Mouse (Mus musculus): Measurements from ENCODE around the gene Timm8a1. TPM values are rescaled to one million over a fixed set of nuclear protein-coding genes. Genes with fewer than 3 reads are reported as not detected.

The Timm8a1 gene
- 83.6 and 105 TPM in 2 replicates for polyA plus RNA-seq (2016; fragmentation: Nextera tagmentation; extraction: Ambion mirVana)

GRCm38 (mm10) chrX:134541145-134541954 lies at the start of gene Timm8a1:
Gene Timm8a1 (minus strand): TSS chrX:134541865.
- H3K4me3 ChIP-seq, result peak within 1 kb of the TSS; percentile 69
- no peaks in the 10 kb centered on the region; the same call in 1 of the 2 replicates for H3K27me3 ChIP-seq (ENCODE audit: low read depth, poor library complexity, severe bottlenecking)
- DNase-seq (ENCODE audit: low spot score), result peak; percentile 80
- no peaks in the 10 kb centered on the region for H3K9me3 ChIP-seq (replicated peaks)
- WGBS, result 19% methylated on average over 56 of the region's 61 CpGs
- peak within 1 kb of the TSS; percentile 91 for H3K27ac ChIP-seq (replicated peaks)
- no peaks in the 10 kb centered on the region for H3K4me1 ChIP-seq
- peaks cover 8% of the 10 kb centered on the region; the same call in 1 of the 2 replicates for H3K36me3 ChIP-seq

GRCm38 (mm10) chrX:134589836-134590235 lies 48.2 kb upstream of the Timm8a1 start:
- WGBS, result 76% methylated on average over 5 of the region's 5 CpGs

GRCm38 (mm10) chrX:134588997-134589396 lies 47.3 kb upstream of the Timm8a1 start:
- no peak overlapping the region for H3K27ac ChIP-seq (replicated peaks)
- H3K9me3 ChIP-seq (replicated peaks), result no peaks in the 10 kb centered on the region
- H3K4me1 ChIP-seq, result peaks cover 14% of the 10 kb centered on the region
- DNase-seq (ENCODE audit: low spot score), result no peak
- peaks cover 8% of the 10 kb centered on the region; the same call in 1 of the 2 replicates for H3K27me3 ChIP-seq (ENCODE audit: low read depth, poor library complexity, severe bottlenecking)
- 89% methylated on average over 3 of the region's 3 CpGs for WGBS
- H3K4me3 ChIP-seq, result no peak overlapping the region
- peaks cover 43% of the 10 kb centered on the region for H3K36me3 ChIP-seq

More at GRCm38 (mm10) chrX:134589836-134590235, 48.2 kb upstream of the Timm8a1 start:
- Histone ChIP-seq H3K27me3 (ENCODE audit: low read depth, poor library complexity, severe bottlenecking) (peaks cover 8% of the 10 kb centered on the region; the same call in 1 of the 2 replicates), H3K4me3 (no peak overlapping the region), H3K4me1 (peaks cover 13% of the 10 kb centered on the region), H3K9me3 (replicated peaks) (no peaks in the 10 kb centered on the region), H3K36me3 (peaks cover 43% of the 10 kb centered on the region), H3K27ac (replicated peaks) (no peak overlapping the region)
- DNase-seq (ENCODE audit: low spot score), result no peak

GRCm38 (mm10) chrX:134588261-134588660 lies 46.6 kb upstream of the Timm8a1 start:
- no peak for DNase-seq (ENCODE audit: low spot score)
- Histone ChIP-seq H3K27ac (replicated peaks) (no peak overlapping the region), H3K27me3 (ENCODE audit: low read depth, poor library complexity, severe bottlenecking) (peaks cover 8% of the 10 kb centered on the region; the same call in 1 of the 2 replicates), H3K4me1 (peaks cover 14% of the 10 kb centered on the region), H3K36me3 (peaks cover 43% of the 10 kb centered on the region), H3K9me3 (replicated peaks) (no peaks in the 10 kb centered on the region), H3K4me3 (no peak overlapping the region)
- WGBS, result 85% methylated on average over 4 of the region's 4 CpGs

DNA sequence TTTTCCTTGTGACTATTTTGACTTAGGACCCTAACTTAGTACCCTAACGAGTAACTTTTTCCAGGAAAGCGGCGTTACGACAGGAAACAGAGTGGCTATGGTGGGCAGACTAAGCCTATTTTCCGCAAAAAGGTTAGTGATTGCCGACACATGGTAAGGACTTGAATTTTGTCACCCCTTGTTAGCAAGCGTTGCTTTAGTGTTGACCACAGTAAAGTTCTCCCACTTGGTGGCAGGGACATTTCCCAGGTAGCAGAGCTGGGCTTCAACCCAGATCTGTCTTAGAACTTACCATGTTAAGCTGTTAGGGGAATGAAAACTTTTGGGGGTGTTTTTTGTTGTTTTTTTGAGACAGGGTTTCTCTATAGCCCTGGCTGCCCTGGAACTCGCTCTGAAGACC lies 44.8 kb upstream of the Timm8a1 start:
- H3K4me3 ChIP-seq, result peak overlapping the region; percentile 67
- 37% methylated on average over 8 of the region's 8 CpGs for WGBS

GRCm38 (mm10) chrX:134585103-134586002 lies 43.7 kb upstream of the Timm8a1 start, which contains the start of gene Rpl36a:
Gene Rpl36a (plus strand): TSS chrX:134585654.
- peak; percentile 89 for DNase-seq (ENCODE audit: low spot score)
- H3K9me3 ChIP-seq (replicated peaks), result no peaks in the 10 kb centered on the region
- WGBS, result 16% methylated on average over 45 of the region's 45 CpGs
- H3K27me3 ChIP-seq (ENCODE audit: low read depth, poor library complexity, severe bottlenecking), result peaks cover 22% of the 10 kb centered on the region; the same call in 1 of the 2 replicates
- H3K4me3 ChIP-seq, result peak within 1 kb of the TSS; percentile 67
- peaks cover 14% of the 10 kb centered on the region for H3K4me1 ChIP-seq
- peak within 1 kb of the TSS; percentile 83 for H3K27ac ChIP-seq (replicated peaks)
- peaks cover 30% of the 10 kb centered on the region for H3K36me3 ChIP-seq

More for the DNA sequence above, 44.8 kb upstream of the Timm8a1 start:
- no peak for DNase-seq (ENCODE audit: low spot score)
- Histone ChIP-seq H3K27me3 (ENCODE audit: low read depth, poor library complexity, severe bottlenecking) (peaks cover 22% of the 10 kb centered on the region; the same call in 1 of the 2 replicates), H3K4me1 (peaks cover 14% of the 10 kb centered on the region), H3K9me3 (replicated peaks) (no peaks in the 10 kb centered on the region), H3K27ac (replicated peaks) (peak overlapping the region; percentile 83), H3K36me3 (peaks cover 40% of the 10 kb centered on the region)

DNA sequence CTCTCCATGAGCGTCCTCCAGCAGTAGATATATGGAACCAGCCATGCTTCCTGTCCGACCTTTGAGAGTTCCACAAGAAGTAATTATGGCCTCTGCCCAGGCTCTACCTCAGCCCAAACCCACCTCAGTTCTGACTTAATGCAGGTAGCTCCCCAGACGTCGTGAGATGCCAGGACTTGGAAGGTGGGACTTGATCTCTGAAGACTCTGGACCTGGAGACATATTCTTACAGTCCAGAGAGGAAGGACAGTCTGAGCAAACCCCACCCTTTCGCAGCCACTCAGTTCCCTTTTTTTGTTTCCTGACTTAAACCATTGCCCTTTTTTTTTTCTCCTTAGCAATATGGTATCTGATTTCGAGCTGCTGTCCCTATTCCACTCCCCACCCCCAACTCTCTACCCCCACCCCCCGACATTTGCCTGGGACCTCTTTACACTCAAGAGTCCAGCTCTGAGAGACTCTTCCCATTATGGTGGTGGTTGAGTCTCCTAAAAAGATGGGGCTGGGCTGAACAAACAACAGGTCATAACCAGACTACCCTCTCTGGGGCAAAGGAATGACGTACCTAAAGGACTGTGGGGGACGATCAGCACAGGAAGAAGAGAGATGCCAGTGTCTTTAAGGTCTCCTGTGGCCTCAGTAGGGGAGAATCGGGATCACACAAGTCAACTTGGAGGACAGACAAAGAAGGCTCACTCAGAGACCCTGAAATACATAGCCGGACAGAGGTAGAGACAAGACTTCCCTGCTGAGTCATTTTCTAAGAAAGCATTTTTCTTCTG lies 41.4 kb upstream of the Timm8a1 start, which contains the start of gene Btk:
Gene Btk (minus strand): TSS at position 683 of the 782 bp plus-strand sequence.
- no peaks in the 10 kb centered on the region for H3K9me3 ChIP-seq (replicated peaks)
- DNase-seq (ENCODE audit: low spot score), result no peak
- WGBS, result 85% methylated on average over 11 of the region's 11 CpGs
- H3K4me3 ChIP-seq, result no peak within 1 kb of the TSS
- peaks cover 18% of the 10 kb centered on the region; the same call in 1 of the 2 replicates for H3K27me3 ChIP-seq (ENCODE audit: low read depth, poor library complexity, severe bottlenecking)
- no peak within 1 kb of the TSS for H3K27ac ChIP-seq (replicated peaks)
- H3K4me1 ChIP-seq, result peaks cover 14% of the 10 kb centered on the region
- peaks cover 11% of the 10 kb centered on the region for H3K36me3 ChIP-seq

GRCm38 (mm10) chrX:134582270-134582669 lies 40.6 kb upstream of the Timm8a1 start:
- no peaks in the 10 kb centered on the region for H3K9me3 ChIP-seq (replicated peaks)
- no peak overlapping the region for H3K27ac ChIP-seq (replicated peaks)
- DNase-seq (ENCODE audit: low spot score), result no peak
- peaks cover 3% of the 10 kb centered on the region; the same call in 1 of the 2 replicates for H3K36me3 ChIP-seq
- peaks cover 18% of the 10 kb centered on the region; the same call in 1 of the 2 replicates for H3K27me3 ChIP-seq (ENCODE audit: low read depth, poor library complexity, severe bottlenecking)
- no peak overlapping the region for H3K4me3 ChIP-seq
- WGBS, result 81% methylated on average over 11 of the region's 11 CpGs
- H3K4me1 ChIP-seq, result peaks cover 14% of the 10 kb centered on the region

DNA sequence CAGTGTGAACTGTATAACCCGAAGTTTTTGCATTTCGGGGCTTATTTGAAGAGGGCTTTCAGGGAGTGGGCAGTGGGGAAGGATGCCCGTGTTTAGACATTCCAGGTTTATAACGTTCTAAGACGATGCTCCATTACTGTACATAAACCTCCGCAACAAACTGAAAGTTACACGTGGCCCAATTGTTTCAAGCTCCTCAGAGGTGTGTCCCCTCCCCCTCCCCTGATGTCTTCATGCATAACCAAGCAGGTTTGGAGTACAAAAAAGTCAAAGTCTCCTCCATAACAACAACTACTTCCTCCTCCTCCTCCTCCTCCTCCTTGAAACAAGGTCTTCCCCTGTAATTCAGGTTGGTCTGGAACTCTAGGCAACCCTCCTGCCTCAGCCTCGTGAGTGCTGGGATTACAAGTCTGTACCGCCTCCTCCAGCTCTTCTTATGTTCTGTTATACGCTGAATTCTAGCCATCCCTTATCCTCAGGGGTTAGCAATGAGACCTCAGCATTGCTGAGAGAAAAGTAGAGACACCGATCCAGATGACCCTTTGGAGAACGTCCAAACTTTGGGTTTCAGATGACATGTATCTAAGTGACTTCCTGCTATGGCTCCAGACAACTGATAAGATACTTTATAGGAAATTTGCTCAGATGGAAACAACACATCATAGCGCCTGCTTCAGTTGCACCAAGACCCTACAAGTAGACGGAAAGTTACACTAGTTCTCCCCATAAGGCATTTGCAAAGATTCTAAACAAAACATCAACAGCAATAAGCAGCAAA lies 39.1 kb upstream of the Timm8a1 start:
- Histone ChIP-seq H3K4me3 (no peak overlapping the region), H3K27me3 (ENCODE audit: low read depth, poor library complexity, severe bottlenecking) (peaks cover 18% of the 10 kb centered on the region; the same call in 1 of the 2 replicates), H3K27ac (replicated peaks) (no peak overlapping the region), H3K36me3 (no peaks in the 10 kb centered on the region), H3K4me1 (0 out of 2 replicates have a peak, but pooled peaks cover 5% of the 10 kb centered on the region), H3K9me3 (replicated peaks) (no peaks in the 10 kb centered on the region)
- WGBS, result 85% methylated on average over 14 of the region's 14 CpGs
- no peak for DNase-seq (ENCODE audit: low spot score)

- H3K4me3 ChIP-seq, result no peak overlapping the region
- H3K9me3 ChIP-seq (replicated peaks), result no peaks in the 10 kb centered on the region
- H3K36me3 ChIP-seq, result no peaks in the 10 kb centered on the region
- H3K27ac ChIP-seq (replicated peaks), result no peak overlapping the region
- H3K4me1 ChIP-seq, result no peaks in the 10 kb centered on the region
- DNase-seq (ENCODE audit: low spot score), result no peak
- 91% methylated on average over 4 of the region's 4 CpGs for WGBS
- H3K27me3 ChIP-seq (ENCODE audit: low read depth, poor library complexity, severe bottlenecking), result peaks cover 13% of the 10 kb centered on the region; the same call in 1 of the 2 replicates
Observed at GRCm38 (mm10) chrX:134577896-134578295, 36.2 kb upstream of the Timm8a1 start.

- Histone ChIP-seq H3K4me3 (no peak overlapping the region), H3K27ac (replicated peaks) (no peak overlapping the region), H3K4me1 (no peaks in the 10 kb centered on the region), H3K36me3 (no peaks in the 10 kb centered on the region), H3K27me3 (ENCODE audit: low read depth, poor library complexity, severe bottlenecking) (peaks cover 6% of the 10 kb centered on the region), H3K9me3 (replicated peaks) (no peaks in the 10 kb centered on the region)
- WGBS, result 87% methylated on average over 8 of the region's 8 CpGs
- DNase-seq (ENCODE audit: low spot score), result no peak
Observed at GRCm38 (mm10) chrX:134566536-134567222, 25.0 kb upstream of the Timm8a1 start.
